ENCODE assay signal across 10 mouse cellular contexts in the genomic region with DNA sequence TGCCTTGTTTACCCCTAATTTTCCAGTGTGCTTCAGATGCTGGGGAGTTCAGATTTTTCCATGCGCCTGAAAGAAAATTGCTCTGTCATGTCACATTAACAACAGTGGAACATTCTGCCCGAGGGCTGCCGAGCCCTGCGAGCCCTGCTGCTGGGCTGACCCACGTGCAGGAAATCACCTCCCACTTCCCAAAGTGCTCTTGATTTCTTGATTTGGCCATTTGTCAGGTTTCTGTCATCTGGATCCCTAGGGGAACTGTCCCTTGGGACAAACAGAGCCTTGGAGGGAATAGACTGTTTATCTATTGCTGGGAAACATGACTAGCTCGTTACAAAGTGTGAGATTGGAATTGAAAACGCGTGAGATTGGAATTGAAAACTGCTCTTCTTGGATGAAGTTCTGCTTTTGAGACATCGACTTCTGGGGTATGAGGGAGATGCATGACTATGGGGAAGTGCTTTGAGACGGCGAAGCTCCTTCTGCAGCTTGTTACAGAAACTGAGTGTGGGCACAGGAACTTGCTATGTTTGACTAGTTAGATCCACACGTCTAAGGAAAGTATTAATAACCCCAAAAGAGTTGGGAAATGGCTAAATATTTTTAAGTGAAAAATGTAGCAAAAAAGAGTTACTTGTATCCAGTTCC.
DNase-seq lines count a peak whose midpoint lies in the region; ATAC-seq and TF ChIP-seq lines count a peak whose summit lies in the region.
"Had no signal": no experiment of that assay in that cellular context is flagged by ENCODE, and none has a peak within 500 bp of the region (broad histone marks: within the 10 kb centered on the region; RNA-seq: fewer than 3 reads in every experiment).

No protein-coding gene starts in this region.

- no peak overlapping the region for H3K4me2 ChIP-seq in heart, postnatal 0 days (ENCODE audit: low read depth, low read length)
- H3K4me2 ChIP-seq: embryonic facial prominence, embryonic 12.5 days; midbrain, embryonic 12.5 days had no signal

- peak; percentile 14 for DNase-seq in adrenal gland, postnatal 10 days
- no peak for DNase-seq in adrenal gland, adult 18-20 months (ENCODE audit: low spot score in 2 of 2)
- DNase-seq in kidney, adult 8-10 months = peak; percentile 29 to 31
- DNase-seq in kidney, adult 18-20 months = no peak
- peak; percentile 20 for DNase-seq in heart, postnatal 0 days (ENCODE audit: low spot score)
- DNase-seq in lung, postnatal 10 days = peak; percentile 80
- no peak for DNase-seq in layer of hippocampus, adult 2 months (ENCODE audit: low spot score in 2 of 2)

- H3K4me1 ChIP-seq in heart, postnatal 0 days (ENCODE audit: control insufficient read depth, insufficient read depth) = no peaks in the 10 kb centered on the region
- H3K4me1 ChIP-seq: midbrain, embryonic 12.5 days had no signal

- H3K36me3 ChIP-seq in heart, postnatal 0 days (replicated peaks; ENCODE audit: control insufficient read depth, insufficient read depth, low read length) = no peaks in the 10 kb centered on the region
- H3K36me3 ChIP-seq: embryonic facial prominence, embryonic 12.5 days; midbrain, embryonic 12.5 days had no signal

- no peak overlapping the region for H3K27ac ChIP-seq in heart, postnatal 0 days (ENCODE audit: low read depth)
- no peak overlapping the region for H3K27ac ChIP-seq in layer of hippocampus, adult 2 months
- H3K27ac ChIP-seq: embryonic facial prominence, embryonic 12.5 days; midbrain, embryonic 12.5 days had no signal

- no peak overlapping the region for H3K9ac ChIP-seq in heart, postnatal 0 days (replicated peaks; ENCODE audit: low read depth, low read length)
- H3K9ac ChIP-seq: embryonic facial prominence, embryonic 12.5 days; midbrain, embryonic 12.5 days had no signal

- WGBS in heart, postnatal 0 days = 26% methylated on average over 12 of the region's 12 CpGs

- no peak for ATAC-seq in heart, postnatal 0 days (ENCODE audit: insufficient read depth, low read depth)
- ATAC-seq in erythroblast, adult 5-6 weeks (replicated peaks; ENCODE audit: low FRiP score, poor library complexity, severe bottlenecking) = no peak

- no peaks in the 10 kb centered on the region for H3K27me3 ChIP-seq in heart, postnatal 0 days (ENCODE audit: control insufficient read depth, insufficient read depth, low read length)
- H3K27me3 ChIP-seq: embryonic facial prominence, embryonic 12.5 days; midbrain, embryonic 12.5 days had no signal

- no peak overlapping the region for H3K4me3 ChIP-seq in heart, postnatal 0 days (ENCODE audit: low read depth, low read length)
- no peak overlapping the region for H3K4me3 ChIP-seq in layer of hippocampus, adult 2 months
- H3K4me3 ChIP-seq: embryonic facial prominence, embryonic 12.5 days; midbrain, embryonic 12.5 days had no signal

- TF ChIP-seq EP300 in heart, postnatal 0 days (IDR thresholded peaks at IDR 0.05; ENCODE audit: low read depth) = no peak

- no peaks in the 10 kb centered on the region for H3K9me3 ChIP-seq in heart, postnatal 0 days (replicated peaks; ENCODE audit: control insufficient read depth, low read length)
- H3K9me3 ChIP-seq: embryonic facial prominence, embryonic 12.5 days; midbrain, embryonic 12.5 days had no signal

- TF ChIP-seq CTCF in heart, postnatal 0 days (IDR thresholded peaks at IDR 0.05; ENCODE audit: low read depth) = no peak
- no peak for TF ChIP-seq CTCF in layer of hippocampus, adult 2 months (conservative IDR thresholded peaks at IDR 0.05)

Comparison
In these comparisons a context has a peak if more than half of its experiments do, and no peak if none do; other contexts are left out.
1. DNase-seq: peak in adrenal gland, postnatal 10 days (single experiment), kidney, adult 8-10 months (2 of 2), heart, postnatal 0 days (single experiment) and lung, postnatal 10 days (single experiment); none in adrenal gland, adult 18-20 months (0 of 2), kidney, adult 18-20 months (single experiment) and layer of hippocampus, adult 2 months (0 of 2).